Mouse (Mus musculus): ENCODE results near the gene 2610528A11Rik.
A peak's percentile ranks its signal among the peaks of the same experiment; 100 is the strongest.
"Not testable (repeated sequence)": the region's sequence is repeated elsewhere in the genome, so short reads cannot be mapped to it uniquely, and the experiment has no call there.

The 2610528A11Rik gene

DNA sequence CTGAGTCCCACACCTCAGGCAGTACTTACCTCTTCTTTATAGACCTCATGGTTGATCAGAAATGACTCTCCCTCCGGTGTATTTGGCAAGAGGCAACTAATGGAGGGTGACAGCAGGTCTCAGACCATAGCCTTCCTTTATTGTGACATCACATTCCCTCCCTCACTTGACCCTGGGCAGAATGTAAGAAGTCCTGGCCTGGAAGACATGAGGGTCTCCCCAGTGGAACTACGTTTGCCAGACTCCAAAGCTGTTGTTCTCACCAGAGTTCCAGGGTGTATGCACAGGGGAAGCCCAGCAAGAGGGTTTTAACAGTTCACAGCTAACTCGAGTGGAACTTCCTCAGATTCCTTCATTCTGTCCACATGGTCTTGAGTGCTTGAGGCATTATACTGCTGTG lies at the start of gene 2610528A11Rik:
2610528A11Rik (minus strand) TSS at position 101 of the 400 bp plus-strand sequence.
- no peak for DNase-seq

DNA sequence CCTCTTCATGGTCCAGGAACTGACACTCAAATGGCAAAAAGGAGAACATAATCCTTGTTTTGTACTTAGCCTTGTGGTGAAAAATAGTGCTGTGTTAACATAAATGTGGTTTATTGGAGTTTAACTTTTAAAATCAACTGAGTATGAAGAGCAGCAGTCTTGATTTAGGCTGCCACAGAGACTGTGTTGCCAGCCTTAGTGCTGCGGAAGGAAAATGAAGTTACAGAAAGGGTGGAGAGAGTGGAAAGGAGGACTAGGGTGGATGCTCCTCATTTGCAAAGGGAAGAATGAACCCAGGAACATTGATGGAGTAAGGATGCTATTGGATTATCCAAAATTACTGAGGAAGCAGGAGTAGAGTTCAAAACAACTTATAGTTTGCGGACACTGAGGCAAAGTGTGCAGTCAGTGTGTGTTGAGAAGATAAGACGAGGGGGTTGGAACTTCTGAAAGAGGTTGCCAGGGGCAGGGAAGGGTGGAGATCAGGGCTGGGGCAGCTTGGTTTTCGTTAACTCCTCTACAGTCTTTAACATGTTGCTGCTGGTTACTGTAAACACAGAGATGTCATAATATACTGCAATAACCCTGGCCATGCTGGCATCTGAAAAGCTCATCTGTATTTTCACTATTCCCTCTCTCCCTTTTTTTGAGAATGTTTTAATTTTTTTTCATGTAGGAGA lies 49.6 kb upstream of the 2610528A11Rik start:
- no peak for DNase-seq

DNA sequence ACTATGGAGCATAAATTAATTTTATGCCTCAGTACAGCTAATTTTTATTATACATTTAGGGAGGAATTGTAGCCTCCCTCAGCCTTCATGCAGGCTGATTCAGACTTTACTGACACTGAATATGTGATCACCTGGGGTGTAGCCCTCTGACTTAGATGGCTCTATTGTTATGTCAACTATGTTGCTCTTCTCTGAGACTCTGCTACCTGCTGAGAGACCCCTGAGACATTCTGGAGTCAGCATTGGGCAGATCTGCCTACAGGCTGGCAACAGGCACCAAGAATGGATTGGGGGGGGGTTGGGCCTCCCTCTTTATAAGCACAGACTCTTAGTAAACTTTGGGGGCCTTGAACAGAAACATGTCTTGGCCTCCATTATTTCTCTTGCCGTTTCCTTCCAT lies 40.6 kb upstream of the 2610528A11Rik start:
- DNase-seq, result no peak

DNA sequence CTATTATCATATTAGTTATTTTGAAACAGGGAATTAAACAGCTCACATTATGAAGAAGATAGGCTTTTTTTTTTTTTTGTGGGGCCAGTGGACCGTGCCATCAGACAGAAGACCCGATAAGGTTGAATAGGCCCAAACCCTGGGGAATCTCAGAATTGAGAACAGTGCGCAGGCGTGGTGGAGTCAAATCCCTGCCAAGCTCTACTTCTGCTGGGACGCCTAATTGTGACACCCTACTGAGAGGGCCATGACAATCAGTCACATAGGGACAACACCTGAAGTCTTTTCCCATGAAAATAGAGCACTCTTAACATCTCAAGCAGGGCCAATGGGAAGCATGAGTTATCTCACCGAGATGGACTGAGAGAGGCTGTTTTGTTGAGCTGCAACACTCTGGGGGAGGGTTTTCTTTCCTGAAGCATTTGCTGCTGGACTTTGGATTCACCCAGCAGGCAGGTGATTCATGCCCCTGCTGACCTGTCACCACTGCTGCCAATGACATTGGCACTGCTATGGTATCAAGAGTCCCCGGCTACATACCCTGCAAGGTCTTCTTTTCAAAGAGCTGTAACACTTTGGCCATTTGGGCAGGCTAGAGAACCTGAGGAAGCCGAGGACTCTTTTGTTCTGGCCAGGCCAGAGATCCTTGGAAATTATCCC lies 25.4 kb upstream of the 2610528A11Rik start:
- no peak for DNase-seq

DNA sequence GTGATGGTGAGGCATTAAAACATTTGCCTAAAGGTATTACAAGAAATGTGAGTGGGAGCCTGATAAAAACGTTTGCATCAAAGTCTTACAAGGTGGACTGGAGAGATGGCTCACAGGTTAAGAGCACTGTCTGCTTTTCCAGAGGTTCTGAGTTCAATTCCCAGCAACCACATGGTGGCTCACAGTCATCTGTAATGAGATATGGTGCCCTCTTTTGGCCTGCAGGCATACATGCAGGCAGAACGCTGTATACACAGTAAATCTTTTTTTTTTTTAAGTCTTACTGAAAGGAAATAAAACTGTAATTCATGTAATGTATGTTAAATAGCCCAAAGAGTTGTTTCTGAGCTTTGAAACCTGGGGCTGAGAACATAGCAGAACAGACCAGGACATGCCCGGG lies 23.8 kb upstream of the 2610528A11Rik start:
- DNase-seq, result not testable (repeated sequence)

- DNase-seq, result no peak
Measured at GRCm38 (mm10) chr14:37136110-37136509, 22.3 kb upstream of the 2610528A11Rik start.

GRCm38 (mm10) chr14:37135671-37136070 lies 21.8 kb upstream of the 2610528A11Rik start:
- DNase-seq, result no peak

GRCm38 (mm10) chr14:37135127-37135593 lies 21.3 kb upstream of the 2610528A11Rik start, which contains the start of gene Ghitm:
Gene Ghitm, minus strand, starts transcription at chr14:37135272.
- DNase-seq, result peak; percentile 96

- DNase-seq, result no peak
Measured at GRCm38 (mm10) chr14:37134304-37135126, 20.7 kb upstream of the 2610528A11Rik start.

DNA sequence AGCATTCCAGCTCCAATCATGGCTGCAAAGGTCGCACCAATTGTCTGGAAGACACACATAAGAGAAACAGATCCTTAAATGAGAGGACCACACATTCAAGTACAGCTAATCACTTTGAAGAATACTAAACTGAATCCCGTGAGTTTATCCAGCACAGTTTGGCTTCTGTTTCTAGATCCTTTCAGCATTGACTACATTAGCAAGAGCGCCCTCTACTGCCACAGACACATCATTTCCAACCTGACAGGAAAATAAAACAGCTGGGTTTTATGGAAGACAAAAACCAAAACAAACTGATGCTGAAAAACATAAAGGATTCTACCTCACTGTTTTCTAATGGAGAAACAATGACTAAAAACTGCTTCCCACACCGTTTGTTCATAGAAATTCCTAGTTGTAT lies 13.8 kb upstream of the 2610528A11Rik start:
- DNase-seq, result peak; percentile 13

GRCm38 (mm10) chr14:37119233-37119632 lies 5.4 kb upstream of the 2610528A11Rik start:
- no peak for DNase-seq

DNA sequence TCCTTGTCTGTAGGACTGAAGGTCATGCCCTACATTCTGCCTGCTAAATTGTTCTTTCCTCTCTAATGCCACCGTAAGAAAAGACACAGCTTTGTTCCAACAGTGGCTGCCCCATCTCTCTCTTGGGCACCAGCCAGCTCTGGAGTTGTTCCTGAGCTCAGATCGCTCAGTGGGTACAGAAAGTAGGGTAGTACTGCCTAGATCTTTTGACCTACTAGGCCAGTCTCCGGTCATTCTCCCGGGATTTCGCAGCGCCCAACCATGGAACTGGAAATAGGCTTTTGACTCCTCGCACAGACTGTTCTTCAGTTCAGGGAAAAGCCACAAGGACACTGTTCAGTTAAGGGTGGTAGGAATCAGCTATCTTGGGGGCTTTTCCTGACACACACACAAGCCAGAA lies 891 bp downstream of the 2610528A11Rik start:
- no peak for DNase-seq

- DNase-seq, result no peak
Measured at GRCm38 (mm10) chr14:37111371-37111770, 2.5 kb downstream of the 2610528A11Rik start.

GRCm38 (mm10) chr14:37110456-37110855 lies 3.4 kb downstream of the 2610528A11Rik start:
- DNase-seq, result no peak

DNA sequence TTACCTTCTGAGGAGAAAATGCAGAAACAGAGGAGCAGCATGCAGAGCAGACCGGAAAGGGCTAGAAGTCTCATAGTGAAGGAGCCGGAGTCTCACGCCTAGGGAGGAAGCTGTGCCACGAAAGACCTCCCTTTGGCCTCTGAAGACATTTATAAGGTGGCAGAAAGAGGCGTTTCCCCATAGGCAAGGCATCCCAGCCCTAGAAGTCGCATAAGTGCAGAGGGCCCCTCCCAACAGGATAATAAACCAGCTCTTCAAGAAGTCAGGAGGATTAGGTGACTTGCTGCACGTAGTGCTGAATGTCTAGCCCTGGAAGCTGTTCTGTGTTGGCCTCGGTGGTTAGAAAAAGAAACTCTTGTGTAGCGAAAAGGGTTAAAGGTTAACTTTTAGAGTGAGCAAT lies 3.8 kb downstream of the 2610528A11Rik start:
- DNase-seq, result no peak

GRCm38 (mm10) chr14:37109460-37109859 lies 4.4 kb downstream of the 2610528A11Rik start:
- no peak for DNase-seq

DNA sequence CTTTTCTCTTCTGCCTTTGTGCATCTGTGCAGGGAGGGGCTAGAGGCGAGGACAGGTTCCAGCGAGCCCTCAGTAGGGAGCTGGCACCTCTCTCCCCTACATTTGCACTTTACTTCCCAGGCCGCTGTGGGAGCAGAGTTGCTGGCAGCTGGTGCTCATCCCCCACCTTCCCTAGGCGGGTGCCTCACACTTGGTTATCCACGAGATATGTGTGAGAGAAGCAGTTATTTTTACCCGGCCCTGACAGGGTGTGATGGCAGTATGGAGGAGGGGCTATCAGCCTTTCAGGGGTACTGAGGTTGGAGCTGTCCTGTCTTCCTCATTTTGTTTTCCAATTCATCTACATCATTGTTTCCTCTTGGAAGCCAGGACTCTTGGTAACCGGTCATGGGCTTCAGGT lies 8.0 kb downstream of the 2610528A11Rik start:
- no peak for DNase-seq

- DNase-seq, result no peak
Measured at GRCm38 (mm10) chr14:37104747-37105146, 9.1 kb downstream of the 2610528A11Rik start.

- DNase-seq, result no peak
Measured at GRCm38 (mm10) chr14:37102484-37102883, 11.3 kb downstream of the 2610528A11Rik start.

GRCm38 (mm10) chr14:37101531-37101930 lies 12.3 kb downstream of the 2610528A11Rik start:
- no peak for DNase-seq

- no peak for DNase-seq
Measured at GRCm38 (mm10) chr14:37097956-37098530, 15.8 kb downstream of the 2610528A11Rik start, which contains the start of gene Cdhr1. Gene Cdhr1, minus strand, starts transcription at chr14:37098347.

DNA sequence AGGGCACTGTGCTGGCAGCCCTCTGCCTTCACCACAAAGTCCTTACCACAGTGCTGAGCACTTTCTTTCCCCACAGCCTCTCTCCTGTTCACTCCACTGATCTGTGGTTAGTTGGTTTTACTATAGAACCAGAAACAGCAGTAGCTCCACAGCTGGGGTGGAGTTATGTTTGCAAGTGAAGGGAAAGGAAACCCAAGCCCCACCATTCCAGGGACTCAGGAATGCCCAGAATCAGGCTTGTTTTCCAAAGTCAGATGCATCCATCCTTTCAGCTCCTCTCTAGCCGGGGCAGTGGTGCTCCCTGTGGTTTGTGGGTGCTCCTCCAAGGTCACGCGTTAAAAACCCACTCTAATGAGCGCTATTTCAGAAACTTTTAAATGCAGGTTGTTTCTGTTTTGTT lies 18.3 kb downstream of the 2610528A11Rik start:
- no peak for DNase-seq

DNA sequence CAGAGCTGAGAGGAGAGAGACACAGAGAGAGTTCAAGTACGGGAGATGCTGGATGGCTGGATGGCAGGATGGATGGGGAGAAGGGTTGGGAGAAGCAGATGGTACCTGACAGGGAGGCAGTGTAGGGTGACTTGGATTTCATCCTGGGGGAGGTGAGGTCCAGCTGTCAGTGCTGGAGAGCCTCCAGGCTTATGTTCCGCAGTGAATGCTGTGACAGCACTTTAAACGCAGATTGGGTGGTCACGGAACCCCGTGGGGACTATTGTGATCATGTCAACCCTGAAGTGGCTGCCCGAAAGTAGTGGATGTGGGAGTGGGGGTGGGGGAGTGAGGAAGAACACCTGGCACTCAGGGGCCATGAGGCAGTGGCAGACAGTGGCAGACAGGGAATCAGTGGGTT lies 19.4 kb downstream of the 2610528A11Rik start:
- no peak for DNase-seq

All from cerebellum, adult 11 months (tissue).